Mouse (Mus musculus): ENCODE results near the gene Fam193b. TPM values are rescaled to one million over a fixed set of nuclear protein-coding genes. Genes with fewer than 3 reads are reported as not detected.
"Not testable (repeated sequence)": the region's sequence is repeated elsewhere in the genome, so short reads cannot be mapped to it uniquely, and the experiment has no call there.

The Fam193b gene
- polyA plus RNA-seq, 3 experiments from 2014 or later = 16.4 to 40.7 (median 37.3) TPM

DNA sequence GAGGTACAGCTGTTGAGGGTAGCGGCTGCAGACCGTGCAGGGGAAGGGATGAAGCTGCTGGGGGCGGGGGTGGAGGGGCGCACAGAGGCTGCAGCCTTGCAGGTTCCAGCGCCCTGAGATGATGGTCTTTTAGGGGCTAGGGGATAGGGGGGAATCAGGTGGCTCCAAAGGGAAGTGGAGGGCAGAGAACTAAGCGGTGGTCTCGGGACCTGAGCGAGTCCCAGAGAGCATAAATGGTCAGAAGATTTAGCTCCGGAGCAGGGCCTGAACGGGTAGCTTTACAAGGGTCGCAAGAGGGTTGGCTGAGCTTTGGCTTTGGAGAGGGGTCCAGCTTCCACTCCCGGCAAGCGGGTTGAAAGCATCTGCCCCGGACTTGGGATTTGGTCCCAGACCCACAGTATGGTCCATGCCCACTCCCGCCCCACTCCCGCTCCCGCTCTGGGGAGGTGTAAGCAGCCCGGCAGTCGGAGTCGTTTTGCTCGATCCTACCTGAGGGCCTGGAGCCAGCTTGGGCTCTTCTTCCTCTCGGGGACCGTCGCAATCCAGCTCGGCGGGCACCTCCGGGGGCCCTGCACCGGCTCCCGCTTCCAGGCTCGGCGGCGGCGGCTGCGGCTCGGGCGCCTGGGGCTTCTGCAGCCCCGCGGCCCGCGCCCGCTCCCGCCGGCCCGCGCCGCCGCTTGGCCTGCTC lies 490 bp downstream of the Fam193b start:
- ATAC-seq = peak; percentile 9

DNA sequence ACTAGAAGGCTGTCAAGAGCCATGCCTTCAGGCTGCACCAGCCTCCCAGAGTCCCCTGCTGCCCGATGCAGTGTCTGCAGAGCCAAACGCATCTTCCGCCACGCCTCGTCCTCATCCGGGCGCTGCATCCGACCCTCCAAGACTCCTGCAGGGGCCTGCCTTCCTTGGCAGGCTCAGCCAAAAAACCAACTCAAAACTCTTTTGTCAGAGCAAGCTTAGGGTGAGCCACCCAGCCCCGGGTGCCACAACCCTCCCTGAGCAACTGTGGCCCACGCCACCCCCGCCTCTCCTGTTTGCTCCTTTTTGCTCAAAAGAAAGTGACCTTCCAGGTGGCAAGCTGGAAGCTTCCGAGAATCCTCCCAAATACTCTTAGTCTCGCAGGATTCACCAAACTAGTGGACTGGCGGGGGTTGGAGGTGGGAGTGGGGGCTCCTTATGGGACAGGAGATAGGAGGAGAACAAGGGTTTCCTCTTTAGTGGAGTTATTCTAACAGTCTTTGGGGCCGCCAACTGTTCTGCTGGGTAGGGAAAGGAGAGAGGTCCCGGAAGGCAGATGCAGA lies 1.1 kb downstream of the Fam193b start:
- ATAC-seq = no peak

DNA sequence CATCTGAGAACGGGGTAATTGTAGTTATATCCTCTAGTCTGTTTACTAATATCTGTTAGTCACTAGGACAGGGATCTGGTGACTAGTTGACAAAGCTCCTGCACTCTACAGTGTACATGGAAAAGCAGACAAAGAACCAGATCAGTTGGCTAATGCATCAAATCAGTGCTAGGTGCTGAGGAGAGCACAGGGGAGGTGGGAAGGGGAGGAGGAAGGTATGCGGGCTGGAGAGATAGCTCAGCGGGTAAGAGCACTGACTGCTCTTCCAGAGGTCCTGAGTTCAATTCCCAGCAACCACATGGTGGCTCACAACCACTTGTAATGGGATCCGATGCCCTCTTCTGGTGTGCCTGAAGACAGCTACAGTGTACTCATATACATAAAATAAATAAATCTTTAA lies 2.4 kb downstream of the Fam193b start:
- ATAC-seq = not testable (repeated sequence)

DNA sequence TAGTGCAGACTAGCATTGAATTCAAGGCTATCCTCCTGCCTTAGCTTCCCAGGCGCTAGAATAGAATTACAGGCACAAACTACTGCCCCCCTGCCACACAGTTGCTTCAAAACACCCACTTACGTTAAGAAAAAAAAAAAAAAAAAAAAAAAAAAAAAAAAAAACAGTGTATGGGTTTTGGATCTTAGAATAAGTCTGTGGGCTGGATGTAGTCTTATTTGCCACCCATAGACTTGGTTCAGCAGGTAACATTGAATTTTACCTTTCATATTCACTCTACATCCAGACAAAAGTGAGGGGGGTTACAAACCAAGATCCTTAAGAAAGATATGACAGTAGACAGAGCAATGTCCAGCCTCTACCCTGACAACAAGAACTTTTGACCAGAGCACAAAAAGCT lies 3.0 kb downstream of the Fam193b start:
- no peak for ATAC-seq

DNA sequence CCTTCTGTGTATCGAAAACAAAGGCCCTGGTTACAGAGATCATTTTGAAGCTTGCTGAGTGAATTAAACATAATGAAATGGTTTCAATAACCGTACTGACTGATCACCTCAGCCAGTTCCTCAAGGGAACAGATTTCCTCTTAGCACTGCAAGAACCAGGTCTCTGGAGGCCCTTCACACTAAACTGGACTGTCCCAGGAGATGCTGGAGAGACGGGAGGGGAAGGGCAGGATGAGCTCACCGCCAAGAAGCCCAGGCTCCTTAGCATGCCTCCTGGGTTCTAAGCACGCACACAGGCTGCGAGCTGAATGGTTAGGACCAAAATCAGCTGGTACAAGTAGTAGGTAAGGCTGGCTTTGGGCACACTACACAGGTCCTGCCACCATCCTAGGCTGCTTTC lies 3.9 kb downstream of the Fam193b start:
- ATAC-seq = no peak

DNA sequence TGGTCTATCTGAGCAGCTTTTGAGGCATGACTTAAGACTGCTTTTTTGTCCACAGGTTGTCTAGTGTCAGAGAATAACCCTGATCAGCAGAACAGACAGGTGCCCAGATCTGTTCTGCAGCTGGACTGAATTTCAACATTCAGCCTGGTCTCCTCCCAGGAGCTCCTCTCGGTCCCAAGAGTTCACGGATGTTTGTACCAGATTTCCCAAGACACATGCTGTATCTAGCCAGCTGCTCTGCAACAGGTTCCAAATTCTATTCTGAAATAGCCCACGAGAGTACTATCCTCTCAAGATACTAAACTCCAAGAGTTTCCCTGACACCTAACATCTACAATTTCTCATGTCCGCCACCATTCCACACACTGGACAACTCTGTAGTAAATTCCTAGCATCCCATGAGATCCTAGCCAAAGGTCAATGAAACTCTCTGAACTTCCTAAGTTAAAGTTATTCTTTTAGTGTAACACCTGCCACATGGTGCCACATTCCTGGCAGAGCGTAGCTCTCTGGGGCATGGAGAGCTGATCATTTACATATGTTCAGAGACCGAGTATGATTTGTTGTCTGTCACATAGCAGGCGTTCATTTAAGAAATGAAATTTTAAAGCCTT lies 7.5 kb downstream of the Fam193b start:
- no peak for ATAC-seq

DNA sequence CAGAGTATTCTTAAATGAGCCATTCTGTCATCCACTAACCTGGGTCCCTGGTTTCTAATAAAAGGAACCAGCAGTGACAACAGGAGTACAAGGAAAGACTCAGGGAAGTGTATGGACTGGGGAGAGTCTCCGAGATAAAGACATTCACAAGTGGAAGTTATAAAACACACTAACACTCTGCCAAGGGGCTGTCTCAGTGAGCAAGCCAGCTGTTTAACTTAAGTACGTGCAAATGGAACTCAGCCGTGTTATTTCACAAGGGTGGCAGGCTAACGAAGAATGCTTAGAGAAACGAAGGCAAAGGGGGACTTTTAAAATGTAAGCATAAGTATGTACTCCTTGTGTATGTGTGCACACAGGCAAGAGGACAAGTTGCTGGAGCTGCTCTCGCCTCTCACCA lies 13.4 kb downstream of the Fam193b start:
- ATAC-seq = no peak

DNA sequence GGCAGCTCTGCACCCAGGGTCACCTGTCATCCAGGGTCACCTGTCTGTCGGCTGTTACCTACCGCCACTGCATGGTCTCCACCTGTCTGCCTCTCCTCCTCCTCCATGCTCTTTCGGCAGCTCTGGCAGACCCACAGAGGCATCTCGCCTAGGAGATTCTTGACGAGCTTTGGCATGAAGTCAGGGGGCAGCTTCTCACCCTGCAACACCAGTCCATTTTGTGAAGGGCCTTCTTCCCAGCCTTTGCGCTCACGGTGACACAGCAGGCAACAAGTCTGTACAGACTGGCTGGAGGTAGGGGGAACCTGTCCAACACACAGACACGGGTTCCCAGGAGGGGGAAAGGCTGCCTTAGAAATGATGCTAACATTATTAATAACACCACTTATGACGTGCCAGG lies 15.0 kb downstream of the Fam193b start:
- no peak for ATAC-seq

DNA sequence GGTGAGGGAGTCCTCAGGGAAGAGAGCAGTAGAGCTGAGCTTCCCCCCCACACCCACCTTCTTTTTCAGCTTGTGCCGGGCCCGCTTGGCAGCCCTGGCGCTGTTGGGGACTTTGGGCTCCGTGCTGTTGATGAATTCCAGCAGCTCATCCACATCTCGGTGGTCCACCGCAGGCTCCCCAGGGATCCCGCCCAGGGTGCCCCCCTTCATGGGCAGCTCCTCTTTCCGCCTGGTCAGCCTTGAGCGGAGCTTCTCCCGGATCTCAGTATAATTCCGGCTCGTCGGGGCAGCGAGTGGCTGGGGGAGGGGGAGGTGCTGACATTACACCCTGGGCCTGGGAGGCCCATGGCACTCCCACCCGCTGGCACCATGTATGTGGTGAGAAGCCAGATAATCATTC lies 21.9 kb downstream of the Fam193b start:
- no peak for ATAC-seq

DNA sequence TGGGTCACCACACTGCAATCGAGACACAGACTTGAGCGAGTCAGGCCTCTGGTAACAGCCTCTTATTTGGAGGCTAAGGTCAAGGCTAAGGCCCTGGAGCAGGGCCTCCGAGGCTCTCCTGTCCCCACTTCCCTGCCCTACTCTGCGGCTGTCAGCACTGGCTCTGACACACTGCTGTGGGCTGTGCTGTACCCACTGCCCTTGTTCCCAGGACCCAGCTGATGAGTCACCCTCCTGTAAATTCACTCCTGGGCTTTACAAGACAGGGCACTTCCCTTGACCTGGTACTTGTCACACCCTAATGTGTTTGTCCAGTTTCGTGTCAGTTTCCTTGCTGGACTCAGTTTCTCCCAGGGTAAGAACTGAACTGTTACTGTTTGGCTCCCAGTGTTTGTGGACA lies 22.5 kb downstream of the Fam193b start:
- ATAC-seq = no peak

DNA sequence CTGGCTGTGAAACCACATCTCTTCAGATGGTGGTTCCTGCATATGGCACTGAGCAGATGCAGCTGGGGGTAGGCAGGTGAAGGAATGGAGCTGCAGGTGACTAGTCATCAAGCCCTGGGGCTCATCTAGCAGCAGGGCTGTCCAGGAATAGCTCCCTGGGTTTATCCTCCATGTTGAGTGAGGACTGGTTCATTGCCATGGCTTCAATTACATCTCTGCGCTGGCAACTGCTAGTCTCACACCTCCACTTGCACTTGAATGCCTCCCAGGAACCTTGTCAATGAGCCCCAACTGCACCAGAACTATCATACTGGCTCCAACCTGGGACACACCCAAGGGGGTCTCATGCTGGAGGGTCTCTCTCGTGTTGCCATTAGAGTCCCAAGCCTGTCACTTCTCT lies 23.0 kb downstream of the Fam193b start:
- no peak for ATAC-seq

DNA sequence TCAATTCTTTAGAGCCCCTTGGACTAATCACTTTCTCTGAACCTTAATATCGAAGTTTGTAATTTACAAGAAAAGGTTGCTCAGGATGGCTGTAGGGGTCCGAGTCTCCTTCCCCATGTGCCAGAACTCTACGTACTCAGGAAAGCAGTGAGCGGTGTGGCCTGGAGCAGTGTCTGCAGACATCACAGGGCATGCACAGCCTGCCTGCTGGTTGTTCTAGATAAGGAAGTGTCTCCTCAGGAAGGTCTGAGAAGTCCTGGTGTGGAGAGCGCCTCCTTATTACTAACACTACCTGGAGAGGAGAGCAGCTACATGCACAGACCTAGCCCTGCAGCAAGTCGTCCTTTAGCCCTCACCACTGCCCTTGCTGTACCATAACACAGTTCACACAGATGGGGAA lies 26.1 kb downstream of the Fam193b start:
- ATAC-seq = no peak

DNA sequence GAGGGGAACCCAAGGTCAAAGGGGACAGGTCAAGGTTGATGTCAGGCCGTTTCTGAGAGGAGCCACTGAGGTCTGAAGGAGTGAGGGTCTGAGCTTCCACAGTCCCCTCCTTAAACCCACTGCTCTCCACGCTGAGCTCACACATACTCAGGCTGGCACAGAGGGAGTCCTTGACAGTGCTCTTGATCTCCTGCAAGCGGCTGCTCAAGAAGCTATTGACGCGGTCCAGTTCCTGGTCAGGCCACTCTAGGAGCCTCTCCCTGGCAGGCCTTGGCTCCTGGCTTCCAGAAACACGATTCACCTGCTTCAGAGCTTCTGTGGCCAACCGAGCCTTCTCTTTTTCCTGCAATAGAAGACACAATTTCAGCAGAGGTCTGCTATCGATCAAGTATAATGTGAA lies 27.5 kb downstream of the Fam193b start:
- no peak for ATAC-seq

DNA sequence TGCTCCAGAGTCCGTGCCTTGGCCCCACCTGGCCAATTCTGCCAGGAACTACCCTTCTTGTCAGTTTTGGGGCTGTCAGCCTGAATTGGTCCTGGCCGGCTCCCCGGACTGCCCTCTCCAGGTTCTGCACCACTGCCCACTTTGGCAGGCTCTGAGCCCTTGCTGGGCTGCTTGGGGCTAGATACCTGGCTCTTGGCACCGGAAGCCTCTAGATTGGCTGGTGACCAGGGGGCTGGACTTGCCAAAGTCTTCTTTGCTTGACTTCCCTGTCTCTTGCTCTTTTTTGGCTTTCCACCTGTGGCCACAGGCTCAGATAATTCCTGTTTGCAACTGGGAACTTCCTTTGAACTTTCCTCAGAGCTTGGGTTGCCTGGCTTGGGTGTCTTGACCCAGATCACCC lies 28.0 kb downstream of the Fam193b start:
- no peak for ATAC-seq

DNA sequence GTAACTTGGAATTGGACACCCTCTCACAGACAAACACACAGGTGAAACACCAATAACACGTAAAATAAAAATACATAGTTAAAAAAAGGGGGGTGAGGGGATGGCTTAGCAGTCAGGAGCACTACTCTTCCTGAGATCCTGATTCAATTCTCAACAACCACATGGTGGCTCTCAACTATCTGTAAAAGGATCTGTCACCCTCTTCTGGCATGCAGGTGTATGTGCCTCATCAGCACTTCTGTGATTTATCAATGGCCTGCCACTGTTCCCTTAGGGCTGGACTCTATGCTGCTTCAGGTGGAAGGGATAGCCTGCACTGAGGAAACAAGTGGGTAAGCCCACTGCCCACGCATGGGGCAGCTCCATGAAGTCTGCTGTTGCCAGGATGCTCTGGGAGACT lies 30.0 kb downstream of the Fam193b start:
- ATAC-seq = no peak

DNA sequence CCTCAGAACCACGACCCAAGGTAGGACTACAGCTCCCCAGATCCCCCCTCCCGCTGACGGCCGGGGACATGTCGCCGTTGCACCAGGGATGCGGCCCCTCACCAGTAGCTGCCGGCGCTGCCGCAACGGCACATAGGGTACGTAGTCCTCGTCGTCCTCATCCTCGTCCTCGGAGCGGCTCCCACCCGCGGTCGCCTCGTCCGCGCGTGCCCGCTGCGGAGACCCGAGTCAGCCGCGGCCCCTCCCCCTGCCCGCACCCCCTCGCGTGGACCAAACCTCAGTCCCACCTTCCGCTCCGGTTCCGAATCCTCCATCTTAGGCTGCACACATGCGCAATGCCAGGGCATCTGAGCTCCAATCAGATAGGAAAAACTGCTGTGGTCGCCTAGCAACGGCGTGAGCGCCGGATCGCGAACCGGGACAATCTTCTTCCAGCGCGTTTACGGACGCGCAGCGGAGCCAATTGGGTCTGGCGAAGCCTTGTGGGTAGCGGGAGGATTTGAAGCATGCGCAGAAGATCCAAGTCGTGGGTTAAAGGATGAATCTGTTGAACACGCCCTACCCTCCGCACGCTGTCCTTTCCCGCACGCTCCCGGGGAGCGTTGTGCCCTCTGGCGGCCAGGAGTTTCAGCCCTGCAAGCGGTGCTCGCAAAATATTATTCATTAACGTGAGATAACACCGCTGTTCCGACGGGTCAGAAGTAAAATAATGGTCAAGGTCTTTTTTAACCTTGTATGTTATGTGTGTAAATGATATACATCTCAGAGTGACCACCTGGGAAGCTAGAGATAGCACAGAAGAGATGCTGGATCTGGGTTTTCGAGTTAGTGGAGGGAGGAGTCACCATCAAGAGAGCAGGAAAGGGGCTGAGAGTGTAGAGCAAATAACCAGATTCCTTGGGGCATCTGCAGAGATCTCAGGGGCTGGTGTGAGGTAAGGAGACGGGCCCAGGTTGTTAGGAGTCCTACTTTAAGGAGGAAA lies 34.4 kb downstream of the Fam193b start, which contains the start of gene Ddx41:
Gene Ddx41 (minus strand): TSS at position 465 of the 982 bp plus-strand sequence.
- peak; percentile 98 for ATAC-seq

DNA sequence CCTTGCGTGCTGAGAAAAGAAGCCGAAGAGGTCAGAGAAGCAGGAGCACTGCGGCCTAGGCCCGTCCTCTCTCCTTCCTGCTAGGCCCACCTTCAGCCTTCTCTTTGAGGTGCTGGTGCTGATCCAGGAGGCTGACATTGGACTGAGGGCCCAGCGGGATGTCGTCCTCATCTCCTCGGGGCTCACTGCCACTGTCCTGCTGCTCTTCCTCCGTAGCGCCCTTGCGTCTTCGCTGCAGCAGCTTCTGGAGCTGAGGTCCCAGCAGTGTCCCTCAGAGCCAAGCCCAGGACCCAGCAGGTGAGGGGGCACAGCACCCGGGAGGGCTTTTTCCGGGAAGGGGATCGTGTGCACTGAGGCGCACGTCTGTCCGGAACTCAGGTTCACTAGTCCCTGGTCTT lies 35.1 kb downstream of the Fam193b start:
- ATAC-seq = no peak

DNA sequence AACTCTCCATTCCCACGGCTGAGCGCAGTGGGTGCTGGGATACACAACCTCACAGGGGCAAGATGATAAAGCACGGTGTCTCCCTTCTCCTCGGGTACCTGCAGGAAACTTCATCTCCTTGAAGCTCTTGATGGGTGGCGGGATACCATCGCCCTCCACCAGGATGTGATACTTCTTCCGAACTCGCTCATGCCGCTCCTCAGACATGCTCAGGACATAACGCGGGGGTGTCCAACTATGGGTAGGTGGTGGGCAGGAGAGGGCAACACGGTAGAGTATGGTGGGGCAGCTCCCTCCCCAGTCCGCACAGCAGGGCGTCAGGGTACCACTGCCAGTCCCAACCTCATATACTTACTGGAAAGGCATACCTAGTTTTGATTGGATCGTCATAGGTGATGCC lies 35.7 kb downstream of the Fam193b start:
- no peak for ATAC-seq

DNA sequence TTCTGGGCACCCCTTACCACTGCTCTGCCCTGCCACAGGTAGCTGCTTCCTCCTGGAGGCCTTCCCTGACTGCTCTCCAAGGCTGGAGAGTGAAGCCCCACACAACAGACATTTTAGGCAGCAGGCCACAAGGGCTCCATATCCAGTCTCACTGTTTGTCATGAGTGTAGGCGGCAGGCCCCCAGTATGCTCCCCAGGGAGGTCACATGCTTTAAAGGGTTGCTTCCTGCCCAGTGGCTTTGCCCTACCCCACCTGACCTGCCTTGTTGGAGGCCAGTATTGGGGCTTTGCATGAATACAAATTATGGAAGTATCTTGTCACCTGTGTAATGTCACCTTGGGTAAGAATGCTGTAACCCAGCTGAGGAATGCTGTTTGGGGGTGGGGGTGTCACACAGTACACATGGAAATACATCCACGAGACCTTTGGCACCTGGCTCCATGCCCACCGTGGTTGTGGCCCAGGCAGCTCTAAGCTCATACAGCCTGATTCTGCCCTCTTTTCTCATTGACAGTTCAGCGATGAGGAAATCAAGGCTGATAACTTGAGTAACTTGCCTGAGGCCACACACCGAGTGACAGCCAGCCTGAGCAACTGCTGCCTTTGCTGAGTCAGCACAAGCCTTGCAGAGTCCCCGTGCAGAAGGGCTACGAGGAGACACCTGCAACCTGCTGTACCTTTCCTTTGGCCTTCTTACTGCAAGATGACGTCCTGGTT lies 41.6 kb downstream of the Fam193b start, which contains the start of gene Dok3:
Gene Dok3 (minus strand): TSS at position 99 of the 718 bp plus-strand sequence.
- ATAC-seq = no peak

DNA sequence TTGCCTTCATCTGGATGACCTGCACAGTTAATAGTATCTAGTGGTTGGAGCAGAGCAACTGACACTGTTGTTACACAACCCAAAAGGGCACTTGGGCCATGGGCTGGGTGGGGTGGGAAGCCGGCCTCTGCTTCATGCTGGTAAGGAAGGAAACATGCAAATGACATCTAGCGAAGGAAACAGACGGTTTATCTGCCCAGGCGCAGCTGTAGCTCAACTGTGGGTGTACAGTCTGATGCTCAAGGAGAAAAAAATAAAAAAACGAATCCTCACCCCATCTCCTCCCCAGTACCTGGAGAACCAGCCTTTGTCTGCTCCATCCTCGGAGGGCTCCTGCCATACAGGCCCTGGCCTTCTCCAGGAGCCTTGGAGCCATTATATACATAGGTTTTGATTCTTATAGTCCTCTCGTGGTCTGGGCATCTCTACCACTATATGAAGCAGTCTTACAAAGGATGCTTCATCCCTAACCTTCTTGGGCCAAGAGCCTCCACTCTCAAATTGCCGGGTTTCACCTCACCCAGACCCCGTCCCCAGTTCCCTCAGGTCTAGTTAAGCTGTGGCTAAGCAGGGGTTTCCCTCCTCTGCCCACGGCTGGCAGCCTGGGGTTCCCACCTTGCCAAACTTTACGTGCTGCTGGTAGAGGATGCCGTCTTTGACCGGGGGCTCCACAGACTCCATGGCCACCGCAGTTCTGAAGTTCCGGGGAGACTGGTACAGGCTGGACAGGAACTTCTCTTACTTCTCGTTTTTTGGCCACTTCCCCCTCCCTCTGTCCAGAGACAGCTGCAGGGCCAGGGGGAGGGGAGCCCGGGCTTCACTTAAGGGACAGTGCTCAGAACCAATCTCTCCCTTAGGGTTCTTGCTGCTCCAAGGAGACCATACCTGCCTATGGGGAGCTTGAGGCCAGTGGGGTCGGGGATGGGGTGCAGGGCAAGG lies 42.8 kb downstream of the Fam193b start:
- ATAC-seq = no peak

DNA sequence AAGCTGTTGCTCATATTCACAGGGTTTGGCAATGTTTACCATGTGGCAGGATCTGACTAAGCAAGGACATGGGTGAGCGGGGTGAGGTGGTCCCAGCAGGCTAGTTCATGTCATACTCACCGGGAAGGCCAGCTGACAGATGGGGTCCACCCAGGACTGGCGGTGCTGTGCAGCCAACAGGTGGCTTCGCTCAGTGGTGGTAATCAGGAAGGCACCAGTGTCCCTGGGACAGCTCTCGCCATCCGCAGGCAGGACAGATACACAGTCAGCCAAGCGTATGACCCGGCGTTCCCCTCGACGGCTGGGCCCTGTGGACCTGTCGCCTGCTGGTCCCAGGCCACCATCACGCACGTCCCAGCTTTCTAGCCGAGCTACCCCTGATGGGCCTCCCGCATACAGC lies 43.7 kb downstream of the Fam193b start:
- ATAC-seq = no peak
